Mouse (Mus musculus) heart, postnatal 0 days (tissue): ENCODE results near the gene Tsnaxip1.

Experiments
- CTCF ChIP-seq: IDR thresholded peaks from 2 replicates; pipeline ENCODE4 v1.5.1; 2016; ENCODE audit warnings: antibody characterized with exemption, control low read depth, low read depth
- EP300 ChIP-seq: IDR thresholded peaks from 2 replicates; pipeline ENCODE4 v1.6.1; 2016; ENCODE audit warnings: antibody characterized with exemption, low read depth

DNA sequence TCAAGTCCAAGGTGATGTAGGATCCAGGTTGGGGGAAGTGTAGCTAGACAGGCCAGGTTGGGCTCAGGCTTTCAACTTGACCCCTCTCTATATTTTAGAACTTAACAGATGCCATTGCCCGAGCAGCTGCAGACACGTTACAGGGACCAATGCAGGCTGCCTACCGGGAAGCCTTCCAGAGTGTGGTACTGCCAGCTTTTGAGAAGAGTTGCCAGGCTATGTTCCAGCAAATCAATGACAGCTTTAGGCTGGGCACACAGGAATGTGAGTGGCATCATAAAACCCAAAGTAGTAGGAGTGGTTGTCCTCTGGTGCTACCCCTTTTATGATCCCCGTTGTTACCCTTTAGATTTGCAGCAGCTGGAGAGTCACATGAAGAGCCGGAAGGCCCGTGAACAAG, 63.3 kb downstream of the Tsnaxip1 start:
- TF ChIP-seq CTCF = no peak
- TF ChIP-seq EP300 = no peak
